Mouse (Mus musculus): ENCODE measurements around the gene Slc27a2. TPM values are rescaled to one million over a fixed set of nuclear protein-coding genes. Genes with fewer than 3 reads are reported as not detected.
"Not testable (repeated sequence)": the region's sequence is repeated elsewhere in the genome, so short reads cannot be mapped to it uniquely, and the experiment has no call there.

Slc27a2 gene
- 10 to 100 TPM; 10.2 to 40.8 TPM for total RNA-seq (2021)
- long read RNA-seq, experiment 1, transcript Slc27a2-201 (10 exons, 2,918 nt): major isoform, 33 of 34 reads
- long read RNA-seq, experiment 1, partial matches to known transcripts: 1 of 34 reads
- long read RNA-seq, experiment 1, other reads (novel, unspliced or antisense): 0 of 34 reads
- long read RNA-seq, experiment 2, transcript Slc27a2-201 (10 exons, 2,918 nt): major isoform, 12 of 14 reads
- long read RNA-seq, experiment 2, partial matches to known transcripts: 2 of 14 reads
- long read RNA-seq, experiment 2, other reads (novel, unspliced or antisense): 0 of 14 reads

GRCm38 (mm10) chr2:126552357-126553290 is at the start of gene Slc27a2:
Slc27a2 (plus strand) TSS chr2:126552407.
- DNase-seq: peak; percentile 53 to 66

GRCm38 (mm10) chr2:126505156-126505555 is 47.1 kb upstream of the Slc27a2 start:
- DNase-seq: peak; percentile 56 to 89

- DNase-seq: no peak
Measured at GRCm38 (mm10) chr2:126507477-126507876, 44.7 kb upstream of the Slc27a2 start.

- no peak for DNase-seq
Measured at GRCm38 (mm10) chr2:126508228-126508627, 44.0 kb upstream of the Slc27a2 start.

GRCm38 (mm10) chr2:126515069-126515826 is 37.0 kb upstream of the Slc27a2 start:
- DNase-seq: no peak

- peak; percentile 64 to 74 for DNase-seq
Measured at GRCm38 (mm10) chr2:126519872-126520581, 32.2 kb upstream of the Slc27a2 start.

GRCm38 (mm10) chr2:126520828-126521227 is 31.4 kb upstream of the Slc27a2 start:
- DNase-seq: no peak

- no peak for DNase-seq
Measured at GRCm38 (mm10) chr2:126521471-126521870, 30.7 kb upstream of the Slc27a2 start.

- no peak for DNase-seq
Measured at GRCm38 (mm10) chr2:126522056-126522455, 30.2 kb upstream of the Slc27a2 start.

GRCm38 (mm10) chr2:126523101-126523745 is 29.0 kb upstream of the Slc27a2 start:
- not testable (repeated sequence) for DNase-seq

GRCm38 (mm10) chr2:126524271-126524670 is 27.9 kb upstream of the Slc27a2 start:
- no peak for DNase-seq

GRCm38 (mm10) chr2:126527461-126527860 is 24.7 kb upstream of the Slc27a2 start:
- DNase-seq: no peak

GRCm38 (mm10) chr2:126530581-126530980 is 21.6 kb upstream of the Slc27a2 start:
- DNase-seq: no peak

GRCm38 (mm10) chr2:126537654-126538053 is 14.6 kb upstream of the Slc27a2 start:
- DNase-seq: no peak

- no peak for DNase-seq
Measured at GRCm38 (mm10) chr2:126540390-126540925, 11.7 kb upstream of the Slc27a2 start.

- no peak for DNase-seq
Measured at GRCm38 (mm10) chr2:126542211-126542610, 10.0 kb upstream of the Slc27a2 start.

- no peak for DNase-seq
Measured at GRCm38 (mm10) chr2:126545297-126545696, 6.9 kb upstream of the Slc27a2 start.

GRCm38 (mm10) chr2:126546392-126546791 is 5.8 kb upstream of the Slc27a2 start:
- no peak for DNase-seq

GRCm38 (mm10) chr2:126549681-126550080 is 2.5 kb upstream of the Slc27a2 start:
- no peak for DNase-seq

- DNase-seq: no peak
Measured at GRCm38 (mm10) chr2:126551244-126551890, 840 bp upstream of the Slc27a2 start.
